Comparison of ENCODE assay signal across 7 mouse cellular contexts in genomic region chr5:136116784-136117112, GRCm38 (mm10). TPM values are rescaled to one million over a fixed set of nuclear protein-coding genes. Genes with fewer than 3 reads are reported as not detected.
DNase-seq lines count a peak whose midpoint lies in the region; ATAC-seq and TF ChIP-seq lines count a peak whose summit lies in the region.

No protein-coding gene starts in this region.

- no peak for TF ChIP-seq CTCF in spleen, adult 2 months (IDR thresholded peaks at IDR 0.05; ENCODE audit: extremely low read depth, insufficient read depth, insufficient read length, insufficient replicate concordance)

- peaks cover 2% of the 10 kb centered on the region for H3K36me3 ChIP-seq in spleen, adult 2 months (ENCODE audit: control insufficient read depth, insufficient read depth, low read length)
- H3K36me3 ChIP-seq in forebrain, embryonic 11.5 days (ENCODE audit: control insufficient read depth, insufficient read depth, low read length), result peaks cover 5% of the 10 kb centered on the region
- H3K36me3 ChIP-seq in liver, embryonic 12.5 days, result peaks cover 30% of the 10 kb centered on the region
- peaks cover 11% of the 10 kb centered on the region; the same call in 1 of the 2 replicates for H3K36me3 ChIP-seq in stomach, embryonic 16.5 days (ENCODE audit: control insufficient read depth, insufficient read depth, low read length)

- peak overlapping the region; percentile 87 for H3K4me3 ChIP-seq in spleen, adult 2 months (ENCODE audit: extremely low read depth, insufficient read depth, insufficient read length)
- peak overlapping the region; percentile 91 for H3K4me3 ChIP-seq in forebrain, embryonic 11.5 days (ENCODE audit: low read depth, low read length)
- H3K4me3 ChIP-seq in liver, embryonic 12.5 days, result peak overlapping the region; percentile 92
- peak overlapping the region; percentile 81 for H3K4me3 ChIP-seq in stomach, embryonic 16.5 days (replicated peaks; ENCODE audit: low read length)

- H3K4me1 ChIP-seq in spleen, adult 2 months (ENCODE audit: control insufficient read depth, insufficient read depth, insufficient read length), result peaks cover 7% of the 10 kb centered on the region; the same call in 1 of the 2 replicates
- H3K4me1 ChIP-seq in forebrain, embryonic 11.5 days (replicated peaks; ENCODE audit: control insufficient read depth, insufficient read depth, low read length), result peaks cover 7% of the 10 kb centered on the region
- peaks cover 31% of the 10 kb centered on the region for H3K4me1 ChIP-seq in liver, embryonic 12.5 days
- peaks cover 11% of the 10 kb centered on the region for H3K4me1 ChIP-seq in stomach, embryonic 16.5 days (ENCODE audit: control insufficient read depth, insufficient read depth, low read length)

- no peak for DNase-seq in spleen, adult 2 months (ENCODE audit: low read depth in 1 of 2, low spot score in 2 of 2)
- DNase-seq in spleen, postnatal 4 days (ENCODE audit: low spot score in 2 of 2), result no peak
- DNase-seq in forebrain, embryonic 11.5 days (ENCODE audit: low spot score), result no peak
- no peak for DNase-seq in adrenal gland, postnatal 14 days
- no peak for DNase-seq in embryo, embryonic 10 days (ENCODE audit: low spot score)

- H3K9ac ChIP-seq in forebrain, embryonic 11.5 days (ENCODE audit: low read length), result peak overlapping the region; percentile 85
- peak overlapping the region; percentile 87 for H3K9ac ChIP-seq in liver, embryonic 12.5 days
- peak overlapping the region; percentile 93 for H3K9ac ChIP-seq in stomach, embryonic 16.5 days (ENCODE audit: low read length)

- H3K27ac ChIP-seq in spleen, adult 2 months (ENCODE audit: insufficient read depth, low read length), result peak overlapping the region; percentile 70
- H3K27ac ChIP-seq in forebrain, embryonic 11.5 days (ENCODE audit: low read depth, low read length), result 0 out of 2 replicates have a peak overlapping the region, but pooled peaks have one; percentile 20
- peak overlapping the region; percentile 71 for H3K27ac ChIP-seq in liver, embryonic 12.5 days
- peak overlapping the region; percentile 54 for H3K27ac ChIP-seq in stomach, embryonic 16.5 days (ENCODE audit: low read length)

- peak; percentile 47; the same call in 1 of the 2 replicates for ATAC-seq in forebrain, embryonic 11.5 days (replicated peaks; ENCODE audit: low FRiP score)
- peak; percentile 78 for ATAC-seq in liver, embryonic 12.5 days
- ATAC-seq in stomach, embryonic 16.5 days (ENCODE audit: insufficient read depth, low FRiP score), result peak; percentile 44; the same call in 1 of the 2 replicates

- no peaks in the 10 kb centered on the region for H3K9me3 ChIP-seq in forebrain, embryonic 11.5 days (ENCODE audit: control insufficient read depth, low read length)
- no peaks in the 10 kb centered on the region for H3K9me3 ChIP-seq in liver, embryonic 12.5 days (replicated peaks)
- no peaks in the 10 kb centered on the region for H3K9me3 ChIP-seq in stomach, embryonic 16.5 days (replicated peaks; ENCODE audit: control insufficient read depth, low read length)

- H3K4me2 ChIP-seq in forebrain, embryonic 11.5 days (ENCODE audit: low read depth, low read length, severe bottlenecking), result peak overlapping the region; percentile 81
- peak overlapping the region; percentile 84 for H3K4me2 ChIP-seq in liver, embryonic 12.5 days
- H3K4me2 ChIP-seq in stomach, embryonic 16.5 days (ENCODE audit: low read depth, low read length), result peak overlapping the region; percentile 81

- WGBS in spleen, adult 2 months, result under 1% methylated on average over 22 of the region's 22 CpGs
- 0% methylated on average over 22 of the region's 22 CpGs for WGBS in forebrain, embryonic 11.5 days
- under 1% methylated on average over 22 of the region's 22 CpGs for WGBS in liver, embryonic 12.5 days (ENCODE audit: insufficient replicate concordance)
- 1% methylated on average over 22 of the region's 22 CpGs for WGBS in stomach, embryonic 16.5 days

- no peaks in the 10 kb centered on the region for H3K27me3 ChIP-seq in spleen, adult 2 months (ENCODE audit: control insufficient read depth, insufficient read depth, low read length)
- no peaks in the 10 kb centered on the region for H3K27me3 ChIP-seq in forebrain, embryonic 11.5 days (ENCODE audit: control insufficient read depth, insufficient read depth, low read length)
- H3K27me3 ChIP-seq in liver, embryonic 12.5 days (replicated peaks), result 0 out of 2 replicates have a peak, but pooled peaks cover 3% of the 10 kb centered on the region
- no peaks in the 10 kb centered on the region for H3K27me3 ChIP-seq in stomach, embryonic 16.5 days (ENCODE audit: control insufficient read depth, insufficient read depth, low read length)

- no peak for TF ChIP-seq POLR2A in spleen, adult 2 months (IDR thresholded peaks at IDR 0.05; ENCODE audit: low read depth, low read length)

RNA-seq across cellular contexts. Expression of gene Polr2j, which starts 0.3 kb away (rescaled TPM):
- polyA plus RNA-seq in spleen, adult 2 months (2012; rRNA removed), result 32.3 and 38.1 TPM in 2 replicates
- polyA plus RNA-seq in forebrain, embryonic 11.5 days (2014; fragmentation: Nextera tagmentation; extraction: Ambion mirVana), result 253 and 261 TPM in 2 replicates
- polyA plus RNA-seq in liver, embryonic 12.5 days (2016; fragmentation: Nextera tagmentation; extraction: Ambion mirVana), result 186 and 191 TPM in 2 replicates
- polyA plus RNA-seq in stomach, embryonic 16.5 days (2015; fragmentation: Nextera tagmentation; extraction: Ambion mirVana), result 198 and 202 TPM in 2 replicates
- 82.7 and 86.4 TPM in 2 replicates for total RNA-seq in adrenal gland, postnatal 14 days (2021)

RNA-seq across cellular contexts. Expression of gene Lrwd1, which starts 19.1 kb away (rescaled TPM):
- polyA plus RNA-seq in spleen, adult 2 months (2012; rRNA removed), result 39.5 and 46.4 TPM in 2 replicates
- 48.1 and 53.3 TPM in 2 replicates for polyA plus RNA-seq in forebrain, embryonic 11.5 days (2014; fragmentation: Nextera tagmentation; extraction: Ambion mirVana)
- polyA plus RNA-seq in liver, embryonic 12.5 days (2016; fragmentation: Nextera tagmentation; extraction: Ambion mirVana), result 53.4 and 54.5 TPM in 2 replicates
- polyA plus RNA-seq in stomach, embryonic 16.5 days (2015; fragmentation: Nextera tagmentation; extraction: Ambion mirVana), result 25.0 and 26.3 TPM in 2 replicates
- total RNA-seq in adrenal gland, postnatal 14 days (2021), result 11.2 and 15.5 TPM in 2 replicates

RNA-seq across cellular contexts. Expression of gene Alkbh4, which starts 19.2 kb away (rescaled TPM):
- 19.6 and 28.4 TPM in 2 replicates for polyA plus RNA-seq in spleen, adult 2 months (2012; rRNA removed)
- 23.2 and 24.5 TPM in 2 replicates for polyA plus RNA-seq in forebrain, embryonic 11.5 days (2014; fragmentation: Nextera tagmentation; extraction: Ambion mirVana)
- 17.0 and 18.8 TPM in 2 replicates for polyA plus RNA-seq in liver, embryonic 12.5 days (2016; fragmentation: Nextera tagmentation; extraction: Ambion mirVana)
- 15.5 and 18.0 TPM in 2 replicates for polyA plus RNA-seq in stomach, embryonic 16.5 days (2015; fragmentation: Nextera tagmentation; extraction: Ambion mirVana)
- 7.2 and 9.8 TPM in 2 replicates for total RNA-seq in adrenal gland, postnatal 14 days (2021)

RNA-seq across cellular contexts. Expression of gene Rasa4, which starts 33.0 kb away (rescaled TPM):
- polyA plus RNA-seq in spleen, adult 2 months (2012; rRNA removed), result 38.1 and 43.0 TPM in 2 replicates
- 4.3 and 7.2 TPM in 2 replicates for polyA plus RNA-seq in forebrain, embryonic 11.5 days (2014; fragmentation: Nextera tagmentation; extraction: Ambion mirVana)
- 1.5 and 1.6 TPM in 2 replicates for polyA plus RNA-seq in liver, embryonic 12.5 days (2016; fragmentation: Nextera tagmentation; extraction: Ambion mirVana)
- polyA plus RNA-seq in stomach, embryonic 16.5 days (2015; fragmentation: Nextera tagmentation; extraction: Ambion mirVana), result 9.6 and 9.7 TPM in 2 replicates
- 9.1 and 13.8 TPM in 2 replicates for total RNA-seq in adrenal gland, postnatal 14 days (2021)

RNA-seq across cellular contexts. Expression of gene Orai2, which starts 53.8 kb away (rescaled TPM):
- polyA plus RNA-seq in spleen, adult 2 months (2012; rRNA removed), result 113 and 167 TPM in 2 replicates
- polyA plus RNA-seq in forebrain, embryonic 11.5 days (2014; fragmentation: Nextera tagmentation; extraction: Ambion mirVana), result 8.4 and 9.3 TPM in 2 replicates
- 4.4 and 6.7 TPM in 2 replicates for polyA plus RNA-seq in liver, embryonic 12.5 days (2016; fragmentation: Nextera tagmentation; extraction: Ambion mirVana)
- polyA plus RNA-seq in stomach, embryonic 16.5 days (2015; fragmentation: Nextera tagmentation; extraction: Ambion mirVana), result 8.4 and 8.6 TPM in 2 replicates
- total RNA-seq in adrenal gland, postnatal 14 days (2021), result 2.6 and 12.4 TPM in 2 replicates

Comparison
In these comparisons a context has a peak if more than half of its experiments do, and no peak if none do; other contexts are left out.
1. H3K27ac ChIP-seq: peak in every context shown above with its lines; median percentile 71 in liver, embryonic 12.5 days; 70 in spleen, adult 2 months; 54 in stomach, embryonic 16.5 days; 20 in forebrain, embryonic 11.5 days.